Mouse (Mus musculus) E14TG2a.4 (cell line): ENCODE data around the gene 2810004N23Rik.
A peak's percentile ranks its signal among the peaks of the same experiment; 100 is the strongest.

Experiments used
- H3K27me3 ChIP-seq: 2 replicates; pipeline ENCODE4 v1.6.1; 2014; ENCODE audit warnings: low read length, control low read depth; ENCODE audit not compliant: insufficient read depth
- H3K36me3 ChIP-seq: 2 replicates; pipeline ENCODE4 v1.6.1; 2014; ENCODE audit warnings: low read length, control low read depth; ENCODE audit not compliant: insufficient read depth
- H3K4me1 ChIP-seq: replicated peaks from 2 replicates; pipeline ENCODE4 v1.6.1; 2014; ENCODE audit warnings: low read depth, low read length, control low read depth
- H3K4me3 ChIP-seq: replicated peaks from 2 replicates; pipeline ENCODE4 v1.5.1; 2014; ENCODE audit warnings: mild to moderate bottlenecking, low read length
- H3K9me3 ChIP-seq: 2 replicates; pipeline ENCODE4 v1.6.1; 2014; ENCODE audit warnings: low read length, control low read depth
- CTCF ChIP-seq: conservative IDR thresholded peaks from 2 replicates; pipeline ENCODE4 v1.5.1; 2014; ENCODE audit warnings: low read length
- NANOG ChIP-seq: IDR thresholded peaks from 2 replicates; pipeline ENCODE4 v1.6.1; 2014; ENCODE audit warnings: borderline replicate concordance, low read length, mixed read lengths
- POU5F1 ChIP-seq: IDR thresholded peaks from 2 replicates; pipeline ENCODE4 v1.6.1; 2014; ENCODE audit warnings: low read length, borderline replicate concordance

Gene 2810004N23Rik

DNA sequence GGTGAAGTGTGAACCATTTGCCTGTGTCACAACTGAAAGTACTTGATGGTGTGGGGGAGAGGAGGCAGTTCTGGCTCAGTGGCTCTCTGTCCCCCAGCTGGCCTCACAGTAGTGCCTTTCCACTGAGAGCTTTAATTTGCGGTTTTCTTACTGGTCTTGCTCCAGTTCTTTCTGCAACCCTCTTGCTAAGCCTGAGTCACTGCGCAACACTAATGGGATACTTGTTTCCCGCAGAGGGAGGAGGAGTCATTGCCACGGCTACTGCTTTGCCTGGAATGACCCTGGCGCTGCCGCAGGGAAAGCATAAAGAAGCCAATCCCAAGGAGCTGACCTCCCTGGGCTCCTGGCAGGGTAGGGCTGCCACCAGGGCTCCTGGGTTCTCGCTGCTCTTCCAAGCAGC lies 36.3 kb downstream of the 2810004N23Rik start:
- Histone ChIP-seq H3K36me3 (no peaks in the 10 kb centered on the region), H3K4me3 (no peak overlapping the region), H3K4me1 (peaks cover 74% of the 10 kb centered on the region), H3K27me3 (0 out of 2 replicates have a peak, but pooled peaks cover 12% of the 10 kb centered on the region), H3K9me3 (no peaks in the 10 kb centered on the region)
- no peak for TF ChIP-seq POU5F1
- TF ChIP-seq NANOG = no peak
- TF ChIP-seq CTCF = no peak

DNA sequence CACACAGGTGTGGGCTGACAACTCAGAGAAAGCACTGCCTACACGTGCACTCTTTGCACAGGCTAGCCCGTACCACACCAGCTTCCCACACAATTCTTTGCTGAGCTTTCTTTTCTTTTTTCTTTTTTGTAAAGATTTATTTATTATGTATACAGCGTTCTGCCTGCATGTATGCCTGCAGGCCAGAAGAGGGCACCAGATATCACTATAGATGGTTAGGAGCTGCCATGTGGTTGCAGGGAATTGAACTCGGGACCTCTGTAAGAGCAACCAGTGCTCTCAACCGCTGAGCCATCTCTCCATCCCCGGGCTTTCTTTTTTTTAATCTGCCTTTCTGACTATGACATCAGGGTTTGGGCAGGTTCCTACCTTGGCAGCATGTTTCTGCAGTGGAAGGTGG lies 39.4 kb downstream of the 2810004N23Rik start:
- Histone ChIP-seq H3K4me3 (0 out of 2 replicates have a peak overlapping the region, but pooled peaks have one; percentile 27), H3K4me1 (peaks cover 47% of the 10 kb centered on the region), H3K9me3 (no peaks in the 10 kb centered on the region), H3K36me3 (no peaks in the 10 kb centered on the region), H3K27me3 (peaks cover 21% of the 10 kb centered on the region; the same call in 1 of the 2 replicates)
- TF ChIP-seq POU5F1 = no peak
- TF ChIP-seq CTCF = peak; percentile 42
- TF ChIP-seq NANOG = no peak

GRCm38 (mm10) chr8:124820125-124820524 lies 42.8 kb downstream of the 2810004N23Rik start:
- H3K4me1 ChIP-seq = peaks cover 20% of the 10 kb centered on the region
- H3K9me3 ChIP-seq = peaks cover 10% of the 10 kb centered on the region
- TF ChIP-seq POU5F1 (no peak), CTCF (no peak), NANOG (no peak)
- H3K4me3 ChIP-seq = no peak overlapping the region
- peaks cover 7% of the 10 kb centered on the region; the same call in 1 of the 2 replicates for H3K36me3 ChIP-seq
- H3K27me3 ChIP-seq = peaks cover 17% of the 10 kb centered on the region; the same call in 1 of the 2 replicates

DNA sequence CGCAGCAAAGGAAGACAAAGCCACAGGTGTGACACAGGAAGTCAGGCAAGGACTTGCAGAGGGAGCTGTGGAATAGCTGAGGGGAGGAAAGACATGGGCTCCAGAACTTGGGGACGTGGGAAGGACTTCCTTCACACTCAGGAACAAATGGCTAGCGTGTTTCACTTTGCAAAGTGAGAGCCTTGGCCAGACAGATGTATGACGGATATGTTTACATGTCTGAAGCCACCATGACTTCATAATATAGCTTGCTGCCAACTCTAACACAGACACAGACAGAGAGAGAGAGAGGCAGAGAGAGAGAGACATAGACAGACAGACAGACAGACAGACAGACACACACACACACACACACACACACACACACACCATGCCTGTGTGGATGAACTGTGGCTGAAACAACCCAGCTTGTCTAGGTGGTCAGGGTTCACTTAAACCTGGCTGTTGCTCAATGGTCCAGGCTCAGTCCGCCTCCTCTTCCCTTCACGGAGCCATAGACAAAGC lies 43.3 kb downstream of the 2810004N23Rik start:
- peaks cover 7% of the 10 kb centered on the region; the same call in 1 of the 2 replicates for H3K36me3 ChIP-seq
- TF ChIP-seq CTCF (no peak), POU5F1 (no peak), NANOG (no peak)
- H3K27me3 ChIP-seq = peaks cover 17% of the 10 kb centered on the region; the same call in 1 of the 2 replicates
- peaks cover 16% of the 10 kb centered on the region for H3K4me1 ChIP-seq
- peaks cover 10% of the 10 kb centered on the region for H3K9me3 ChIP-seq
- no peak overlapping the region for H3K4me3 ChIP-seq

DNA sequence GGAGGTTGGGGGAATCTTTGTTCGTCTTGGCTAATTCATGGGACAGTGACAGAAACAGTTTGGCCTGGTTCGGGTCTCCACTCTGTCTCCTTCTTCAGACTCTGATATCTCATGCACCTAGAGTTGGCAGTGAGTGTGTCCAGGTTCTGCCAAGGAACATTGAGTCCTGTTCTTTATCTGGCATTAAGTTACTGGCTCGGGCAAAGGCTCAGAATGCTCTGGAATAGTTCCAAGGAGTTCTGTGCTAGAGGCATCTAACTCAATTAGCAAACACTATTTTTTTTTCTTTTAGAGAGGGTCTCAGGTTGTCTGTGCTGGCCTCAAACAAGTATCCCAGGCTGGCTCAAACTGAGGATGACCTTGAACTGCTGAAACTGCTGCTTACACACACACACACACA lies 45.6 kb downstream of the 2810004N23Rik start:
- peaks cover 17% of the 10 kb centered on the region; the same call in 1 of the 2 replicates for H3K27me3 ChIP-seq
- H3K4me1 ChIP-seq = peaks cover 4% of the 10 kb centered on the region
- peaks cover 10% of the 10 kb centered on the region for H3K9me3 ChIP-seq
- H3K4me3 ChIP-seq = no peak overlapping the region
- peaks cover 7% of the 10 kb centered on the region; the same call in 1 of the 2 replicates for H3K36me3 ChIP-seq
- no peak for TF ChIP-seq POU5F1
- TF ChIP-seq CTCF = no peak
- TF ChIP-seq NANOG = no peak

DNA sequence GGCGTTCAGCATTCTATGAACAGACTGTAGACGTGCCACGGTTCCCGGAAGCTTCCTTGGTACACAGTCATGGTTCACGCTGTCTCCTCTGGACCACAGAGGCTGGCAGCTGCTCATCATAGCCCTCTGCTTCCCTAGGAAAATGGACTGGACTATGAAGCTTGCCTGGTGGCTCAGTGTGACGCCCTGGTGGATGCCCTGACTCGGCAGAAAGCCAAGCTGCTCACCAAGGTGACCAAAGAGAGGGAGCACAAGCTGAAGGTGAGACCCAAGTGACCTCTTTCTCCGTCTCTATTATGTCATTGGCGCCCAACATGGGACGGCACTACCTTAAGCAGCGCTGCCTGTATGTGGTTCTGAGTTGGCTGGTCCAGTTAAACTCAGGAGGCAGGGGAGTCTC lies 46.1 kb downstream of the 2810004N23Rik start:
- peaks cover 17% of the 10 kb centered on the region; the same call in 1 of the 2 replicates for H3K27me3 ChIP-seq
- H3K4me3 ChIP-seq = no peak overlapping the region
- no peaks in the 10 kb centered on the region for H3K4me1 ChIP-seq
- H3K36me3 ChIP-seq = peaks cover 7% of the 10 kb centered on the region; the same call in 1 of the 2 replicates
- no peak for TF ChIP-seq POU5F1
- TF ChIP-seq NANOG = no peak
- no peak for TF ChIP-seq CTCF
- H3K9me3 ChIP-seq = peaks cover 10% of the 10 kb centered on the region

DNA sequence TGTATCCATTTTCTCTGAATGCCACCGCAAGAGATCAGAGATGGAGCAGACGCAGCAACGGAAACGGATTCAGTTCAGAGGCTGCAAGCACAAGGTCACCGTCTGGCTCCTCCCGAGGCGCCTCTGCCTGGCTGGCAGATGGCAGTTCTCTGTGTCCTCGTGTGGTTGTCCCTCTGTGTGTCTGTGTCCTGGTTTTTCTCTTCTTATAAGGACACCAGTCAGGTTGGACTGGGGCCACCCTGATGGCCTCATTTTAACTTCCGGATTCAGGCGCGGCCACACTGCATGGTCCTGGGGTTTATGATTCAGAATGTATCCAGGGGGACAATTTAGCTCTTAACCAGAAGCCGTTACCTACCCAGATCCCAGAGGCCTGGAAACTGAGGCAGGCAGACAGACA lies 47.0 kb downstream of the 2810004N23Rik start:
- H3K4me3 ChIP-seq = no peak overlapping the region
- H3K4me1 ChIP-seq = peaks cover 4% of the 10 kb centered on the region
- H3K36me3 ChIP-seq = peaks cover 7% of the 10 kb centered on the region; the same call in 1 of the 2 replicates
- peaks cover 16% of the 10 kb centered on the region; the same call in 1 of the 2 replicates for H3K27me3 ChIP-seq
- TF ChIP-seq NANOG (no peak), CTCF (no peak), POU5F1 (no peak)
- H3K9me3 ChIP-seq = peaks cover 10% of the 10 kb centered on the region

- peaks cover 7% of the 10 kb centered on the region; the same call in 1 of the 2 replicates for H3K36me3 ChIP-seq
- no peaks in the 10 kb centered on the region for H3K27me3 ChIP-seq
- TF ChIP-seq CTCF = no peak
- no peak for TF ChIP-seq POU5F1
- TF ChIP-seq NANOG = no peak
- H3K4me3 ChIP-seq = no peak overlapping the region
- H3K9me3 ChIP-seq = peaks cover 10% of the 10 kb centered on the region
- H3K4me1 ChIP-seq = peaks cover 14% of the 10 kb centered on the region
These were observed 49.6 kb downstream of the 2810004N23Rik start for GRCm38 (mm10) chr8:124813326-124813725.

DNA sequence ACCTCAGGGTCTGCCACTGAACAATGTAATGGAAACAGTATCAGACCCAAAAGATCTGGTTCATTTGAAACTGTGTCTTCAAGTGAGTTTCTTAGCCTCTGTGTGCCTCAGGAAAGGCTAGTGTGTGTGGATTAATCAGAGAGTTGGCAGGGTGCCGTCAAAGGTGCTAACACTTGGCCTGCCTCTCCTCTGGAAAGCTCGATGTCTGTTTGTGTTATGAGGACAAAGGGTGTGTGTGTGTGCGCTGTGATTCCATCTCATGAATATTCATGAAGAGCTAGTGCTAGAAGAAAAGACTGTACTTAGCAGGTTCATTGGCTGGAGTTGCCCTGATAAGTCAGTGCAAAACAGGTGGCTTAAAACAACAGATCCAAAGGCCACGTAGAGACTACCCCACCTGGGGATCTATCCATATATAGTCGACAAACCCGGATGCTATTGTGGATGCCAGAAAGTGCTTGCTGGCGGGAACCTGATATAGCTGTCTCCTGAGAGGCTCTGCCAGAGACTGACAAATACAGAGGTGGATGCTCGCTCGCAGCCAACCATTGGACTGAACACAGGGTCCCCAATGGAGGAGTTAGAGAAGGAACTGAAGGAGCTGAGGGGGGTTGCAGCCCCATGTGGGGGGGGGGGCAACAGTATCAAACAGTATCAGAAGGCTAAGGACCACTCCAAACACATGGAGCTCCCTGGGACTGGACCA lies 52.1 kb downstream of the 2810004N23Rik start:
- H3K36me3 ChIP-seq = no peaks in the 10 kb centered on the region
- no peak overlapping the region for H3K4me3 ChIP-seq
- no peak for TF ChIP-seq CTCF
- no peak for TF ChIP-seq NANOG
- TF ChIP-seq POU5F1 = no peak
- no peaks in the 10 kb centered on the region for H3K9me3 ChIP-seq
- peaks cover 14% of the 10 kb centered on the region for H3K4me1 ChIP-seq
- H3K27me3 ChIP-seq = 0 out of 2 replicates have a peak, but pooled peaks cover 2% of the 10 kb centered on the region
